Mouse (Mus musculus) hindbrain, embryonic 16.5 days (tissue): ENCODE measurements around the gene Lrig1. TPM values are rescaled to one million over a fixed set of nuclear protein-coding genes. Genes with fewer than 3 reads are reported as not detected.
A peak's percentile ranks its signal among the peaks of the same experiment; 100 is the strongest.

ENCODE experiments used
- ATAC-seq: fragments of 200-750 bp; cut with Nextera tagmentation; 2 replicates; pipeline ENCODE4 v1.8.0; 2017; ENCODE audit warnings: moderate TSS enrichment, moderate library complexity
- H3K27ac ChIP-seq: fragments of 300-500 bp; sonication (generic); 2 replicates; pipeline ENCODE4 v1.5.1; 2014; ENCODE audit warnings: low read depth, mild to moderate bottlenecking, control low read depth, low read length, moderate library complexity
- H3K27me3 ChIP-seq: fragments of 300-500 bp; sonication (generic); replicated peaks from 2 replicates; pipeline ENCODE4 v1.6.1; 2014; ENCODE audit warnings: low read length; ENCODE audit not compliant: control insufficient read depth, insufficient read depth
- H3K36me3 ChIP-seq: fragments of 300-500 bp; sonication (generic); 2 replicates; pipeline ENCODE4 v1.6.1; 2014; ENCODE audit warnings: mild to moderate bottlenecking, low read length, moderate library complexity, mixed read lengths; ENCODE audit not compliant: control insufficient read depth, insufficient read depth
- H3K4me1 ChIP-seq: fragments of 300-500 bp; sonication (generic); 2 replicates; pipeline ENCODE4 v1.6.1; 2014; ENCODE audit warnings: low read depth, low read length; ENCODE audit not compliant: control insufficient read depth, insufficient read depth
- H3K4me2 ChIP-seq: fragments of 300-500 bp; sonication (generic); 2 replicates; pipeline ENCODE4 v1.6.1; 2014; ENCODE audit warnings: mild to moderate bottlenecking, low read length, control low read depth, moderate library complexity
- H3K4me3 ChIP-seq: fragments of 300-500 bp; sonication (generic); 2 replicates; pipeline ENCODE4 v1.5.1; 2014; ENCODE audit warnings: mild to moderate bottlenecking, low read length, control low read depth, moderate library complexity
- H3K9ac ChIP-seq: fragments of 300-500 bp; sonication (generic); 2 replicates; pipeline ENCODE4 v1.6.1; 2014; ENCODE audit warnings: low read depth, mild to moderate bottlenecking, control low read depth, low read length, moderate library complexity
- H3K9me3 ChIP-seq: fragments of 300-500 bp; sonication (generic); 2 replicates; pipeline ENCODE4 v1.6.1; 2014; ENCODE audit warnings: mild to moderate bottlenecking, low read length, moderate library complexity; ENCODE audit not compliant: control insufficient read depth
- WGBS: fragments of 180-500 bp; shearing (Covaris S2); extraction: QIAGEN DNeasy Blood & Tissue Kit; methylation state at CpG from one replicate; pipeline ENCODE4 v1.1.7; 2014; 5-methylcytosine and 5-hydroxymethylcytosine counted together
- polyA plus RNA-seq: library from polyadenylated mRNA; unstranded; fragments of >200 nt; fragmentation: Nextera tagmentation; extraction: Ambion mirVana; gene quantifications from 2 replicates; pipeline ENCODE4 v1.2.1, GENCODE M21; 2015

Gene Lrig1
- polyA plus RNA-seq, 1 experiment from 2014 or later, result 18.7 TPM

GRCm38 (mm10) chr6:94694481-94694880 is 5.5 kb downstream of the Lrig1 start:
- Histone ChIP-seq H3K36me3 (no peaks in the 10 kb centered on the region), H3K27ac (no peak overlapping the region), H3K4me3 (no peak overlapping the region), H3K4me2 (peak overlapping the region; percentile 92), H3K4me1 (peaks cover 14% of the 10 kb centered on the region), H3K9ac (no peak overlapping the region), H3K9me3 (no peaks in the 10 kb centered on the region), H3K27me3 (no peaks in the 10 kb centered on the region)
- 6% methylated on average over 1 of the region's 1 CpGs for WGBS
- no peak for ATAC-seq

- no peaks in the 10 kb centered on the region for H3K36me3 ChIP-seq
- H3K4me3 ChIP-seq, result no peak overlapping the region
- no peaks in the 10 kb centered on the region for H3K9me3 ChIP-seq
- ATAC-seq, result no peak
- 65% methylated on average over 9 of the region's 9 CpGs for WGBS
- no peak overlapping the region for H3K27ac ChIP-seq
- H3K27me3 ChIP-seq, result no peaks in the 10 kb centered on the region
- H3K9ac ChIP-seq, result no peak overlapping the region
- H3K4me1 ChIP-seq, result peaks cover 8% of the 10 kb centered on the region
- H3K4me2 ChIP-seq, result peak overlapping the region; percentile 36
Observed at GRCm38 (mm10) chr6:94693091-94693490, 6.9 kb downstream of the Lrig1 start.

- H3K36me3 ChIP-seq, result no peaks in the 10 kb centered on the region
- no peaks in the 10 kb centered on the region for H3K9me3 ChIP-seq
- H3K4me2 ChIP-seq, result peak overlapping the region; percentile 36; the same call in 1 of the 2 replicates
- peaks cover 8% of the 10 kb centered on the region for H3K4me1 ChIP-seq
- no peak for ATAC-seq
- H3K27me3 ChIP-seq, result no peaks in the 10 kb centered on the region
- H3K4me3 ChIP-seq, result no peak overlapping the region
- WGBS, result 57% methylated on average over 2 of the region's 2 CpGs
- no peak overlapping the region for H3K27ac ChIP-seq
- no peak overlapping the region for H3K9ac ChIP-seq
Observed at GRCm38 (mm10) chr6:94692003-94692402, 8.0 kb downstream of the Lrig1 start.

GRCm38 (mm10) chr6:94690247-94690646 is 9.7 kb downstream of the Lrig1 start:
- no peaks in the 10 kb centered on the region for H3K9me3 ChIP-seq
- no peak overlapping the region for H3K27ac ChIP-seq
- H3K36me3 ChIP-seq, result no peaks in the 10 kb centered on the region
- WGBS, result 69% methylated on average over 7 of the region's 7 CpGs
- H3K4me3 ChIP-seq, result no peak overlapping the region
- H3K4me2 ChIP-seq, result peak overlapping the region; percentile 9; the same call in 1 of the 2 replicates
- H3K27me3 ChIP-seq, result no peaks in the 10 kb centered on the region
- no peak overlapping the region for H3K9ac ChIP-seq
- ATAC-seq, result no peak
- H3K4me1 ChIP-seq, result peaks cover 4% of the 10 kb centered on the region

- no peak overlapping the region for H3K27ac ChIP-seq
- H3K9ac ChIP-seq, result no peak overlapping the region
- no peaks in the 10 kb centered on the region for H3K9me3 ChIP-seq
- ATAC-seq, result no peak
- no peaks in the 10 kb centered on the region for H3K36me3 ChIP-seq
- 58% methylated on average over 4 of the region's 4 CpGs for WGBS
- no peaks in the 10 kb centered on the region for H3K27me3 ChIP-seq
- peaks cover 13% of the 10 kb centered on the region for H3K4me1 ChIP-seq
- H3K4me3 ChIP-seq, result no peak overlapping the region
- no peak overlapping the region for H3K4me2 ChIP-seq
Observed at GRCm38 (mm10) chr6:94688722-94689121, 11.2 kb downstream of the Lrig1 start.

GRCm38 (mm10) chr6:94686048-94686447 is 13.9 kb downstream of the Lrig1 start:
- no peak for ATAC-seq
- no peak overlapping the region for H3K27ac ChIP-seq
- no peaks in the 10 kb centered on the region for H3K9me3 ChIP-seq
- H3K4me3 ChIP-seq, result no peak overlapping the region
- H3K4me1 ChIP-seq, result peaks cover 22% of the 10 kb centered on the region
- no peak overlapping the region for H3K9ac ChIP-seq
- H3K36me3 ChIP-seq, result no peaks in the 10 kb centered on the region
- H3K4me2 ChIP-seq, result no peak overlapping the region
- H3K27me3 ChIP-seq, result no peaks in the 10 kb centered on the region
- WGBS, result 68% methylated on average over 6 of the region's 6 CpGs

- Histone ChIP-seq H3K4me1 (peaks cover 22% of the 10 kb centered on the region), H3K27ac (no peak overlapping the region), H3K36me3 (no peaks in the 10 kb centered on the region), H3K9me3 (no peaks in the 10 kb centered on the region), H3K4me3 (no peak overlapping the region), H3K27me3 (no peaks in the 10 kb centered on the region), H3K9ac (no peak overlapping the region), H3K4me2 (no peak overlapping the region; the same call in 1 of the 2 replicates)
- no peak for ATAC-seq
- 53% methylated on average over 6 of the region's 6 CpGs for WGBS
Observed at GRCm38 (mm10) chr6:94685611-94686010, 14.3 kb downstream of the Lrig1 start.

GRCm38 (mm10) chr6:94684844-94685557 is 15.0 kb downstream of the Lrig1 start:
- ATAC-seq, result no peak
- H3K27ac ChIP-seq, result peak overlapping the region; percentile 7; the same call in 1 of the 2 replicates
- no peak overlapping the region for H3K9ac ChIP-seq
- no peaks in the 10 kb centered on the region for H3K36me3 ChIP-seq
- H3K4me2 ChIP-seq, result peak overlapping the region; percentile 36
- H3K27me3 ChIP-seq, result no peaks in the 10 kb centered on the region
- H3K4me1 ChIP-seq, result peaks cover 22% of the 10 kb centered on the region
- H3K4me3 ChIP-seq, result no peak overlapping the region
- WGBS, result 53% methylated on average over 13 of the region's 13 CpGs
- no peaks in the 10 kb centered on the region for H3K9me3 ChIP-seq

- Histone ChIP-seq H3K36me3 (no peaks in the 10 kb centered on the region), H3K27me3 (no peaks in the 10 kb centered on the region), H3K9ac (peak overlapping the region; percentile 9; the same call in 1 of the 2 replicates), H3K27ac (peak overlapping the region; percentile 36; the same call in 1 of the 2 replicates), H3K4me1 (peaks cover 20% of the 10 kb centered on the region), H3K4me3 (no peak overlapping the region), H3K9me3 (no peaks in the 10 kb centered on the region), H3K4me2 (0 out of 2 replicates have a peak overlapping the region, but pooled peaks have one; percentile 7)
- WGBS, result 57% methylated on average over 3 of the region's 3 CpGs
- peak; percentile 46; the same call in 1 of the 2 replicates for ATAC-seq
Observed at GRCm38 (mm10) chr6:94683701-94684100, 16.3 kb downstream of the Lrig1 start.
